Mouse (Mus musculus): ENCODE results near the gene Zfp423. TPM values are rescaled to one million over a fixed set of nuclear protein-coding genes. Genes with fewer than 3 reads are reported as not detected.

Gene Zfp423
- polyA plus RNA-seq, 1 experiment = 2.8 TPM

DNA sequence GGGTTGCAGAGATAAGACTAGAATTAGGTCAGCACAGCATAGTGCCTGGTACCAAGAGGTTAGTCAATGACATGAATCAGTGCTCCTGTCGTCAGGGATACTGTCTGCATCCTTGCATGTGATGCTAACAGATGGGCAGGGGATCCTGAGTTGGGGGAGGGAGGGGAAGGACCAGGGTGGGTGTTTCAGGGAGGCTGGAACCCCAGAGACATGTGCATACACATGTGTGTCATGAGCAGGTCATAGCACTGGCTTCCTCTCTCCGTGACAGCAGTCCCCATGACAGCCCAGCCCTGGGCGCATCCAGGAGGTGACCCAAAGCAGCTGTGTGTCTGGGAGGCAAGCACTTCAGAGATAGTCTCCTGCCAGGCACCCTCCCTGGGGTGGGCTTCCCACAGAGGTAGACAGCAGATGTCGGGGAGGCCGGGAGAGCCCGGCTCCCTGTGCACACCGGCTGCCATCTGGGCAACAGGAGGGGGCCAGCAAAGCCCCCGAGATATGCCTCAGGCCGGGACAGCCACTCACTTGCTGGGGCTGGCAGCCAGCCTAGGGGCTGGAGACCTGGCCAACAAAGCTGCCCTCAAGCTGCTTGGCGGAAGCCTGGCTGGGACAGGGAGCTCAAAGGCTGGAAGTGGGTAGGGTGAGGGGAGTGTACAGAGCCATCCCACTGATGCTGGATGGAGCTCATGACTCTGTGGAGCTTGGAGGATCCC lies 272.3 kb downstream of the Zfp423 start:
- H3K27ac ChIP-seq (ENCODE audit: insufficient read depth, low read length) = no peak overlapping the region
- H3K4me1 ChIP-seq (ENCODE audit: control insufficient read depth, insufficient read depth, low read length) = peaks cover 7% of the 10 kb centered on the region
- TF ChIP-seq CTCF (IDR thresholded peaks at IDR 0.05; ENCODE audit: borderline replicate concordance, insufficient read depth, low read length) (no peak), POLR2A (IDR thresholded peaks at IDR 0.05; ENCODE audit: low read depth, low read length) (no peak)
- H3K4me3 ChIP-seq (ENCODE audit: insufficient read depth, low read length) = no peak overlapping the region

DNA sequence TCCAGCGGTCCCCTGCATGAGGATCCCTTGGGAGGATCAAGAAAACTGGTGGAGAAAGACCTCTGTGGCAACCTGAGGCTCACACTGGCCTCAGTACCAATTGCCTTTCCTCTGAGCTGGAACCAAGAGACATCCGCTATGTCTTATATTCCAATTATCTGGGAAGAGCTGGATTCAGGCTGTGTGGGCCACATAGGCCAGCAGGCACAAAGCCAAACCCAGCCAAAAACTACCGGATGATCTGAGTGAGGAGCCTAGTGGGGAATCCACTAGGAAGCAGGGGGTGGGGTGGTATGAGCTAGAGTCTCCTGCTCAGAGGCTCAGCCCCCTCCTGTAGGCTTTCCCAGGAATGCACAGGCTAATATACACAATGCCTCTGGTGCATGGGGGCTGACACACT lies 273.4 kb downstream of the Zfp423 start:
- no peak overlapping the region for H3K4me3 ChIP-seq (ENCODE audit: insufficient read depth, low read length)
- peaks cover 7% of the 10 kb centered on the region for H3K4me1 ChIP-seq (ENCODE audit: control insufficient read depth, insufficient read depth, low read length)
- TF ChIP-seq CTCF (IDR thresholded peaks at IDR 0.05; ENCODE audit: borderline replicate concordance, insufficient read depth, low read length) (no peak), POLR2A (IDR thresholded peaks at IDR 0.05; ENCODE audit: low read depth, low read length) (no peak)
- H3K27ac ChIP-seq (ENCODE audit: insufficient read depth, low read length) = no peak overlapping the region

DNA sequence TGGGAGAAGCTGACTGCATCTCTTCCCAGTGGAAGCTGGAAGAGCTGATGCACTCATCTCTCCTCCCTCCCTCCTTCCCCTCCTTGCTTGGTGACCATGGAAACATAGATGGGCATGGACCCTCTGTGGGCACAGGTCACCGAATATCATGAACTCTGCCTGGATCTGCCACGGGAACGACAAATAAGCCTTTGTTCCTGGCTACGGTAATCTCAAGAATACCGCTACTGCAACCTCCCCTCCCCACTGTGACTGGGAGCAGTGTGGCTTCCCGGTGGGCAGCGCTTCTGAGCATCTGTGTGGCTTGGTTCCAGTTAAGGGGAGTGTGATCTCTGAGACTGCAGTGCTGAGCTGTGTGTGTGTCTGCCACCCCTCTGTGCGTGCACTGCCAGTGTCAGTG lies 274.0 kb downstream of the Zfp423 start:
- Histone ChIP-seq H3K27ac (ENCODE audit: insufficient read depth, low read length) (no peak overlapping the region), H3K4me1 (ENCODE audit: control insufficient read depth, insufficient read depth, low read length) (peaks cover 4% of the 10 kb centered on the region), H3K4me3 (ENCODE audit: insufficient read depth, low read length) (no peak overlapping the region)
- TF ChIP-seq CTCF (IDR thresholded peaks at IDR 0.05; ENCODE audit: borderline replicate concordance, insufficient read depth, low read length) (no peak), POLR2A (IDR thresholded peaks at IDR 0.05; ENCODE audit: low read depth, low read length) (no peak)

DNA sequence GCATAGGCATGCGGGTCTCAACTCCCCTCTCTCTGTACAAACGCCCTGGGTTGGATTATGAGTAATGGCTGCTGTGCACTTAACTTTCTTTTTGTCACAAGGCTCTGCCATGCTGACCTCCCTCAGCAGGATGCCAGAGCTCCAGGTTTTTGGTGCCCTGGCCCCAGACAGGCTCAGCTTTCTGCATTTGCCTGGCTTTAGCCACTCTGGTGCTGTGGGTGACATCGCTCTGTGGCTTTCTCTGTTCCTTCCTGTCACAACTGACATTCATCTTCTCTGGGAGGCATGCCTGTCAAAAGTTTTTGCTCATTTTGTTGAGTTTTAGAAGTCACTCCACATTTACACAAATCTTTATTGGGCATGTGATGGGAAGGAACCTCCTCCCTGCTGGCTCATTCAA lies 277.3 kb downstream of the Zfp423 start:
- Histone ChIP-seq H3K4me1 (ENCODE audit: control insufficient read depth, insufficient read depth, low read length) (no peaks in the 10 kb centered on the region), H3K27ac (ENCODE audit: insufficient read depth, low read length) (no peak overlapping the region), H3K4me3 (ENCODE audit: insufficient read depth, low read length) (no peak overlapping the region)
- TF ChIP-seq CTCF (IDR thresholded peaks at IDR 0.05; ENCODE audit: borderline replicate concordance, insufficient read depth, low read length) (no peak), POLR2A (IDR thresholded peaks at IDR 0.05; ENCODE audit: low read depth, low read length) (no peak)

DNA sequence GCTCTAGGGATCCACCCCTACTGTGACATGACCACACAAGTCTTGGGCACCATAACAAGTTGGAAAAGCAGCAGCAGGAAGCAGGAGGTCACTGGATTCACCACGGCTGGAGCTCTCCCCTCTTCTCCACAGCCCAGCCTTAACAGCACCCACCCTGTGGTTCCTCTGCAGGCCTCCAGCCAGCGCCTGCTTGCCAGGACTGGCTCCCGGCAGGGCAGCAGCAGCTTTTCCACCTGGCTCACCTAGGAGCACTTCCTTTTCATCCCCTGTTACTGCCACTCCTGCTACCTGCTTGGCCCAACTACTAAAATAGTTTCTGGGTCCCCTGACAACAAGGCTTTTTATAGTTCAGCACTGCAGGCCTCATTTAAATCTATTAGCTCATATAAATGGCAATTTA lies 279.4 kb downstream of the Zfp423 start:
- no peak for TF ChIP-seq POLR2A (IDR thresholded peaks at IDR 0.05; ENCODE audit: low read depth, low read length)
- no peak for TF ChIP-seq CTCF (IDR thresholded peaks at IDR 0.05; ENCODE audit: borderline replicate concordance, insufficient read depth, low read length)
- no peak overlapping the region for H3K4me3 ChIP-seq (ENCODE audit: insufficient read depth, low read length)
- H3K27ac ChIP-seq (ENCODE audit: insufficient read depth, low read length) = no peak overlapping the region
- H3K4me1 ChIP-seq (ENCODE audit: control insufficient read depth, insufficient read depth, low read length) = no peaks in the 10 kb centered on the region

DNA sequence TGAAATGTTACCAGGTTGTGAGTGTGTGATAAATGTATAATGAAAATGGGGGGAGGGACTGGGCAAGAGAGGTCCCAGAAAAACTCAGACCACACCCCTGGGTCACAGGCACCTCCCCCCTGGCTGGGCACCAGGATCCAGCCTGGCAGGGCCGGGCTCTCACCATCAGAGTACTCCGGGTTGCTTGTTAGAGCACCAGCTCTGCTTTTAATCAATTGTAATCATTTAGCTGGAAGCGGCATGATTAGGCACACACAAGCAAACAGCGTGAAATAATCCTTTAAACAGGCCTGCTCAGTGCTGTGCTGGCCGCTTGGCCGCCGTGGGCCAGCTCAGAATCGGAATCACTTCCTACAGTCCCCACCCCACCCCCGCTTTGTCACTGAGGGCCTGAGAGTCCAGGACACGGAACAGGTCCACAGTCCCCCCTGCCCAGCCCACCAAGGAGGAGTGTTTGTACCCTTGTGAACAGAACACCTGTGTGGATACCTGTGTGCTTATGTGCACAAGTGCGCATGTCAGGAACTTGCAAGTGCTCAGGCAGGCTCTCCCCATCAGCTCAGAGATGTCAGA lies 279.9 kb downstream of the Zfp423 start:
- Histone ChIP-seq H3K27ac (ENCODE audit: insufficient read depth, low read length) (no peak overlapping the region), H3K4me3 (ENCODE audit: insufficient read depth, low read length) (no peak overlapping the region), H3K4me1 (ENCODE audit: control insufficient read depth, insufficient read depth, low read length) (no peaks in the 10 kb centered on the region)
- TF ChIP-seq CTCF (IDR thresholded peaks at IDR 0.05; ENCODE audit: borderline replicate concordance, insufficient read depth, low read length) = no peak
- no peak for TF ChIP-seq POLR2A (IDR thresholded peaks at IDR 0.05; ENCODE audit: low read depth, low read length)

DNA sequence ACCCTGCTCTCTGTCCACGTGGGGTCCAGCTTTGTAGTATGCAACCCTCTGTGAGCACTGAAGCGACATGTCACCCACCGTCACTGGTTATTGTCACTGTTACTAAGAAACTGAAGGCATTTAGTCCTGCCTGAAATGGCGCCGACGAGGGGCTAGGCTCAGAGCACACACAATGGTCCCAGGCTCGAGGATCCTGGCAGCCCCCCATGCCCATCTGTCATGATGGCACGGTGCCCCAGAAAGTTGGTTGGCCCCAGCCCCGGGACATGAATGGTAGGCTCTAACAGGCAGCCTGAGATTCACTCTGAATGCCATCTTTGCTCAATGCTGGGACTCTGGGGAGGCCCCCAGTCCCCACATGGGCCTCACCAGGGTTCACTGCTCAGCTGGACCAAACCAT lies 284.0 kb downstream of the Zfp423 start:
- no peak overlapping the region for H3K4me3 ChIP-seq (ENCODE audit: insufficient read depth, low read length)
- no peak for TF ChIP-seq POLR2A (IDR thresholded peaks at IDR 0.05; ENCODE audit: low read depth, low read length)
- TF ChIP-seq CTCF (IDR thresholded peaks at IDR 0.05; ENCODE audit: borderline replicate concordance, insufficient read depth, low read length) = no peak

DNA sequence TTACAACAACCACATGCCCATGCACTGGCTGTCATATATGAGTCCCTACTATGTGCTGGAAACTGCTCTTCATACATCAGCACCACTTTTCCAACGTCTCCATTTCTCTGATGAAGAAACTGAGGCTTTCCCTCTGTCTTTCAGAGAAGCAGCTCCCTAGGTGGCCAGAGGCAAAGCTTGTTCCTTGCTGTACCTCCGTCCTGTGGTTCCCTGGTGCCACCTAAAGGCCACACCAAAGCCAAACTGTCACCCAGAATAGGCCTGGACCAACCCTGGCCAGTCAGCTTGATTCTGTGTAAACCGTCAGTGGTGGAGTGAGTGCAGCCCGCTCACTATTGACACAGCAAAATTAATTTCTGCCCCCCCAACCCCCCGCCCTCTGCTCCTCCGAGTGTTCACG lies 285.2 kb downstream of the Zfp423 start:
- Histone ChIP-seq H3K4me3 (ENCODE audit: insufficient read depth, low read length) (no peak overlapping the region), H3K4me1 (ENCODE audit: control insufficient read depth, insufficient read depth, low read length) (no peaks in the 10 kb centered on the region)
- peak; percentile 21; the same call in 1 of the 2 replicates for TF ChIP-seq CTCF (IDR thresholded peaks at IDR 0.05; ENCODE audit: borderline replicate concordance, insufficient read depth, low read length)
- TF ChIP-seq POLR2A (IDR thresholded peaks at IDR 0.05; ENCODE audit: low read depth, low read length) = no peak

More for the DNA sequence above, 284.0 kb downstream of the Zfp423 start:
- no peak overlapping the region for H3K27ac ChIP-seq (ENCODE audit: insufficient read depth, low read length)
- no peaks in the 10 kb centered on the region for H3K4me1 ChIP-seq (ENCODE audit: control insufficient read depth, insufficient read depth, low read length)

DNA sequence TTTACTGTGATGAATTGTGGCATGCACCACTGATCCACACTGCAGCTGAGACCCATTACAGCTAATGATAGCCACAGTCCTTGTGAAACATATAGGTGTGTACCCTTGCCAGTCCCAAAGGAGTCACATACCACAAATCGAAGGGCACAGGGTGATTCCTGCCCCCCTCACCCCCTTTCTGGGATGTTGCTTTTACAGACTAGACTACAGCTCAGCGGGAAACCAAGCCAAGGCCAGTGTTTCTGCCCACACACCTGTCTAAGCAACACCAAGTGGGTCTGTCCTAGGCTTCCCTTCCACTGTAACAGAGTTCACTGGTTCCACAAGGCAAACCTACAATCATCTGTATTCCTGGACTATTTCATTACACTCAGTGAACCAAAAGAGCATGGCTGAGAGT lies 287.2 kb downstream of the Zfp423 start:
- TF ChIP-seq POLR2A (IDR thresholded peaks at IDR 0.05; ENCODE audit: low read depth, low read length) (no peak), CTCF (IDR thresholded peaks at IDR 0.05; ENCODE audit: borderline replicate concordance, insufficient read depth, low read length) (no peak)
- H3K27ac ChIP-seq (ENCODE audit: insufficient read depth, low read length) = no peak overlapping the region
- H3K4me3 ChIP-seq (ENCODE audit: insufficient read depth, low read length) = no peak overlapping the region
- no peaks in the 10 kb centered on the region for H3K4me1 ChIP-seq (ENCODE audit: control insufficient read depth, insufficient read depth, low read length)

More for the DNA sequence above, 285.2 kb downstream of the Zfp423 start:
- H3K27ac ChIP-seq (ENCODE audit: insufficient read depth, low read length) = no peak overlapping the region

DNA sequence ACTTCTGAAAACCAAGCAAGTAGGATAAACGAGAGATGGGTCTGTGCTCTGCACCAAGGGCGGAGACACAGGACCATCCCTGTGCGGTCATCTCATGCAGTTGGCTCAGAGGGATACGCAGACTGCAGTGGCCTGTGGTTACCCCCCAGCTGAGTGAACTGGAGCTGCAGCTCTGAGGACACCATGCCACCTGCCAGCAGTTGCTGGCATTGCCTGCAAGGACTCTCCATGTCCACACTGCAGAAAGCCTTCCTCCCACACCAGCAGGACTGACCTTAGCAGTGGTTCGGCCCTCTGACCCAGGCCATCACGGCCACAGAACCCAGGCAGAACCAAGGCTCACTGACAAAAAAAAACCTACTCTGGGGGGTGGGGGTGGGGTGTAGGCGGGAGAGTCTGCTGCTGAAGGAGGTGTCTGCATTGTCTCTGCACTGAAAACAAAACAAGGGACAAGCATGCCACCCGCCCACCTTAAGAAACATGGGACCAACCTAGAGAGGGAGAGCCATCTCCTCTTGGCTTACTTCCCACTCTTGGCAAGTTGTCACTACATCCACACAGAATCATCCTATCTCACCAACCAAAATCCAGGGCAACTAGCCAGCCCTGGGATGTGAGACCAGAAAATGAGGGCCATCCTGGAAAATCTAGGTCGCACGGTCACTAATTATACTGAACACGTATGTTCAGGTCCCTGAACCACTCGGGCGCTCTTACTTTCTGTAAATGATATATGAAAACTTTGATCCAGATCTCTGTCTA lies 288.0 kb downstream of the Zfp423 start:
- TF ChIP-seq POLR2A (IDR thresholded peaks at IDR 0.05; ENCODE audit: low read depth, low read length) (no peak), CTCF (IDR thresholded peaks at IDR 0.05; ENCODE audit: borderline replicate concordance, insufficient read depth, low read length) (no peak)
- H3K4me3 ChIP-seq (ENCODE audit: insufficient read depth, low read length) = no peak overlapping the region
- no peaks in the 10 kb centered on the region for H3K4me1 ChIP-seq (ENCODE audit: control insufficient read depth, insufficient read depth, low read length)
- no peak overlapping the region for H3K27ac ChIP-seq (ENCODE audit: insufficient read depth, low read length)
